Mouse (Mus musculus): Measurements from ENCODE around the gene Zfp119b.

DNA sequence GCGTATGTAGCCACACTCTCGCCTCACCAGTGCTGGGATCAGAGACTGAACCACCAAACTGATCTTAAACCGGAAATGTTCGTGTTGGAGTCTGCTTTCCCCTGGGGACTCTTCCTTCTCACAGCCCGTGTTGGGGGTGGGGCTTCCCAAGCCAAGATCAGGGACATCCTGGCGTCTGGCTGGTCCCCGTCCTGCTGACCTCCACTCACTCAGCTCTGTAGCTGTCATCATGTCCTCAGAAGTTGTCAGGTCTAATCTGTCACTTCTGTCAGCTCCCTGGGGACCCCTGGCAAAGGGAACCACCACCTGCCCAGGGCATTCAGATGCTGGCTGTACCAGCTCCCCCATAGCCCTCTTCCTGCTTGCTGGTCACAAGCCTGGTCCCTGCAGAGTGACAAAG, 18.9 kb upstream of the Zfp119b start:
- no peak for TF ChIP-seq CTCF (IDR thresholded peaks at IDR 0.05; ENCODE audit: low read depth)
- no peak for TF ChIP-seq EP300 (IDR thresholded peaks at IDR 0.05; ENCODE audit: low read depth)
